Mouse (Mus musculus) CD4-positive, CD25-positive, alpha-beta regulatory T cell, adult 2 months (primary cell): ENCODE results near the gene St7.
"Not testable (repeated sequence)": the region's sequence is repeated elsewhere in the genome, so short reads cannot be mapped to it uniquely, and the experiment has no call there.

Experiments
- DNase-seq: peaks from one replicate; pipeline ENCODE4 v3.0.0-alpha.2; 2012; ENCODE audit warnings: low read depth, low spot score

St7 gene

GRCm38 (mm10) chr6:17692647-17693046 lies at the start of gene St7:
Gene St7 (plus strand): TSS chr6:17692933.
- no peak for DNase-seq

- no peak for DNase-seq
These were observed 46.6 kb upstream of the St7 start for GRCm38 (mm10) chr6:17646107-17646506.

GRCm38 (mm10) chr6:17652132-17652531 lies 40.6 kb upstream of the St7 start:
- DNase-seq = no peak

- DNase-seq = no peak
These were observed 37.7 kb upstream of the St7 start for GRCm38 (mm10) chr6:17655080-17655479.

DNA sequence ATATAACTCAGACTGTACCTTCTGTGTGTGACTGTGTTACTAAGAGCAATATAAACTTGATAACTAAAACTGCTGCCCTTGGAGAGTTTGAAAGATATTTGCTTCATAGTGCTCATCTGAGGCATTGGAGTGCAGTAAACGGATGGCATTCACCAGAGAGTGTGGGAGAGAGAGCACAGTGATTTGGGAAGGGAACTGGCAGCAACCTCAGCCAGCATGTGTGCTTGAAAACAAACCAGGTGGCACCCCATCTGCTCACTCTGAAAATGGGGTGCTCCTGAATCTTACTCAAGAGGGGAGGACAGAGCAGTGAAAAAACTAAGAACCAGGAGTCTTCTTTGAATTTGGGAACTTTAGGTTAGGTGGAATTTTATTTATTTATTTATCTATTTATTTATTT lies 35.4 kb upstream of the St7 start:
- no peak for DNase-seq

DNA sequence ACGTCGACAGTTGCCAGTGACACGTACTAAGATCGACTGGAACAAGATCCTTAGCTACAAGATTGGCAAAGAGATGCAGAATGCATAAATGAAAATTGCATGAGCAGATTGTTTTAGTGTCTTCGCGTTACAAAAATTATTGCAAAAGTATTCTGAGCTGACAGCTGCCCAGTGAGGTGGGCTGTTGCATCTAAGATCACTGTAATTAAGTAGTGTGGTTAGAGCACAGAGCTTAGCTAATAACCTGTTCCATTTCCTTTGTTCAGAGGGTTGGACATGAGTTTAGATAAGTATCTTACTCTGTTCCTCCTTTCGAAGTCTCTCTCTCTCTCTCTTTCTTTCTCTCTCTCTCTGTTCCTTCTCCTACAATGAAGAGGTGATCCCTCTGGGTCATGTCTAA lies 27.4 kb upstream of the St7 start:
- no peak for DNase-seq

DNA sequence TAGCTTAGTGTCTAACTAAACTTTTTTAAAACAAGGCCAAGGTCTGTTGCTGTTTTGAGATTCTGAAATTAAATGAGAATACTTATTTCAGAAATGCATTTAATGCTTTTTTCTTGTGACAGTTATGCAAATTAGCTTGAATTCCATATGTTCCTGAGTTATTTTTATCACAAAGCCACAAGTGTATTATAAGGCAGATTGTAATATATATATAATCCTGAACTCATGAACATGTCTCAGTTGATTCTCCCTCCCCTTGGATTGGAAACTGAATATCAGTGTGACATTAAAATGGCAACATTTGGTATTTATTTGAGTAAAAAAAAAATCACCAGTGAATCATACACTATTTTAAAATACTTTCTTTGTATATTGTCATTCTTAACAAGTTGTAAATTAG lies 26.7 kb upstream of the St7 start:
- no peak for DNase-seq

DNA sequence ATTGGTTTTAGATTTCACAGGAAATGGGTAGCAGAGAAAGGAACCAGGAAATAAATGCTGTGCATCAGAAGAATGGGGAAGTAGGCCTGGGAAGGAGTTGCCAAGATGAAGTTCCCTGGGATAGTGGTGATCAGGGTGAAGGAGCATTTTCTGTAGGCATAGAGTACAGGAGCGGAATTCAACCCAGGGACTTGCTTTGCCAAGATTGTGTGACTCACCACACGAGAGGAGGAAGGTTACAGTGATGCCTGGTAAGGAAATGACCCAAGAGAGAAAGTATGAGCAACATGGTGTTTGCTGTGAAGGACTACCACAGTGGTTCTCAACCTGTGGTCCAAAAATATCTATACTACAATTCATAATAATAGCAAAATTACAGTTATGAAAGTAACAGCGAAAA lies 24.9 kb upstream of the St7 start:
- no peak for DNase-seq

DNA sequence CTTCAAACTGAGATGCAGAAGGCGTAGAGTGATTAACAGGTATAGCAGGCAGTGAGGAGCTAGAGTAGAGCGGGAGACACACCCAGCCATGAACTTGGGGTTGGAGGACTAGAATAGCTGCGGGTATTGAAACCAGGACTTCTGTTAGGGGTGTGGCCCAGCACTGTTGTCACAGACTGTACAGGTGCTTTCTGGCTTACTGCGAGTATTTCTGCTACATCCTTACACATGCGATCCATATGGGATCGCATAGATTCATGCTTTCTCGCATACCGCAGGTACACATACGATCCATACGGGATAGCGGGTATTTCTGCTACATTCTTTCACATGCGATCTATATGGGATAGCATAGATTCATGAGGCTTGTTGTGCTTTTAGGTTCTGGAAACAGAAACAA lies 24.4 kb upstream of the St7 start:
- no peak for DNase-seq

- no peak for DNase-seq
These were observed 22.9 kb upstream of the St7 start for GRCm38 (mm10) chr6:17669826-17670225.

- peak; percentile 89 for DNase-seq
These were observed 17.5 kb upstream of the St7 start for GRCm38 (mm10) chr6:17675019-17675756.

GRCm38 (mm10) chr6:17677008-17677407 lies 15.7 kb upstream of the St7 start:
- DNase-seq = no peak

DNA sequence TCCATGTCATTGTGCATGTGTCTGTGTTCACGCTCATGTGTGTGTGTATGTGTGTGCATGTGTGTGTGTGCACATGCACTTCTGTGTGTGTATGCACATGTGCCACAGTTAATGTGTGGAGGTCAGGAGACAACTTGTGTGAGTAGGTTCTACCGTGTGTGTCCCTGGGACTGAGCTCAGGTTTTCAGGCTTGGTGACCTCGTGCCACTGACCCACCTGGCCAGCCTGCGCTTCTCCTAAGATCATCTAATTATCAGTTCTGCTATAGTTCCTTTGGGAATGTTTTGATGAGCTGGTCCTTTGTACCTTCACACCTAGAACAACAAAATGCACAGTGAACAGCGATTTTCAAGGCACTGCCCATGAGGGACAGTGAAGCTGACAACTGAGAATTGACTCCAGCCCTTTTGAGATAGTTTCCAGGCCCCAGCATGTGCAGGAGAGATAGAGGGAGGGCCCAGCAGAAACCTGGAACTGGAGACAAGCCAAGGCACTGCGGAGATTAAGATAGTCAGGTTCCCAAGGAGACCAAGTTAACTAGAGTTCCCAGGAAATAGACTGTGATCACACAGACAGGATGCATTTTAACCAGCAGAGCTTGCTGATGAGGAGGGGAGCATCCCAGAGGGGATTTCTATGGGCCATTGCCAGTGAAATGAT lies 12.3 kb upstream of the St7 start:
- DNase-seq = no peak

GRCm38 (mm10) chr6:17681810-17682209 lies 10.9 kb upstream of the St7 start:
- DNase-seq = no peak

- peak; percentile 10 for DNase-seq
These were observed 4.1 kb upstream of the St7 start for GRCm38 (mm10) chr6:17688676-17689075.

DNA sequence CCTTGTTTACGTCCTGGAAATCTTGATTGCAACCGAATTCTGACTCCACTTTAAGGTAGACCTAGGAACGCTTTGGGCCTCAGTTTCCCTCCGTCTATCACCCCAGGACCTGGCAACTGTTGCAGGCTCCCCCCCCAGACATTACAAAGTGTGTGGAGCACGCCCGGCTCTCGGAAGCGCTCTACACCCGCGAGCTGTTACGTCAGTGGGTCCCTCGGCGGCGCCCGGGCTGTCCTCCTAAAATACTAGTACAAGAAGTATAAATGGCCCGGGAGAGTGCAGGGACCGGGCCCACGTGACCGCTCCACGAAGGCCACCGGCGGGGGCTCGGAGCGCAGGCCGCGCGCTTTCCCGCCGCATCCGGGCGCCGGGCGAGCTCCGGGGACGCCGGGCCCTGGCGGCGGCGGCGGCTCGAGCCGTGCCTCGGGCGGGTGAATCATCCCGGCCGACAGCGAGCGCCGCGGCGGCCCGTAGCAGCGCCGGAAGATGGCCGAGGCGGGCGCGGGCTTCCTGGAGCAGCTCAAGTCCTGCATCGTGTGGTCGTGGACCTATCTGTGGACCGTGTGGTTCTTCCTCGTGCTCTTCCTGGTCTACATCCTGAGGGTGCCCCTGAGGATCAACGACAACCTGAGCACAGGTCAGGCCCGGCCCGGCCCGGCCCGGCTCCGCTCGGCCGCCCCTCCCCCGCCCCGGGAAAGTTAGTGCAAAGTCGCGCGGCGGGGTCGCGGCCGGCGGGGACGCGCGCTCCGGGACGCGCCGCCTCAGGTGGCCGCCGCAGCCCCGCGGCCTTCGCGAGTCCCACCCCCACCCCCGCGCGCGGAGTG lies 1.2 kb downstream of the St7 start:
- DNase-seq = peak; percentile 72

GRCm38 (mm10) chr6:17694550-17694951 lies 1.8 kb downstream of the St7 start:
- peak; percentile 69 for DNase-seq

- DNase-seq = peak; percentile 47
These were observed 3.6 kb downstream of the St7 start for GRCm38 (mm10) chr6:17696321-17696734.

DNA sequence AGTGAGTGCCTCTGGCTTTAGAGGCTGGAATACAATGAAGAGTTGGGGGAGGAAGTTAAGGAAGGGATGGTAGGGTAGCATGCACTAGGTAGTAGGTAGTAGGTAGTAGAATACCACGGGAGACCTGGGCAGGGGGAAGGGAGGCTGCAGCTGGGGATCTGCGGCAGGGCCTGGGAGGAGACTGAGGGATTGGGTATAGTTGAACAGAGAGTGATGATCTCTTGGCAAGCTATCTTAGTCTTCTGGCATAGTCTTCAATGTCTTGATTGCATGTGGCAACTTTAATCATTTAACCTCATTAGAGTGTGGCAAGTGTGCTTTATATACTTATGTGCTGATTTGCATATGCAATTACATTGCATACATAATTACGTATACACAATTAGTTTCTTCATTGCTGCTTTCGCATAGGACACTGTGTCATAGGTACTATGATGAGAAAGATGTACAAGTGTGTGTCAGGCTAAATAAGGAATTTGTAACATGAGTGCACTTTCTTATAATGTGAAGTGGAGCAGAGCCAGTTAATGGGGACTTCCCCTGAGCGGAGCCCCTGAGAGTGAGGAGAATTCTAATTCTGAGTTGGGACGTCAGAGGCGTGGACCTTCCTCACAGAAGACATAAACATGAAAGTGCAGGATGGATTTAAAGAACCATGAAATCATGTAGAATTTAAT lies 8.3 kb downstream of the St7 start:
- DNase-seq = no peak

DNA sequence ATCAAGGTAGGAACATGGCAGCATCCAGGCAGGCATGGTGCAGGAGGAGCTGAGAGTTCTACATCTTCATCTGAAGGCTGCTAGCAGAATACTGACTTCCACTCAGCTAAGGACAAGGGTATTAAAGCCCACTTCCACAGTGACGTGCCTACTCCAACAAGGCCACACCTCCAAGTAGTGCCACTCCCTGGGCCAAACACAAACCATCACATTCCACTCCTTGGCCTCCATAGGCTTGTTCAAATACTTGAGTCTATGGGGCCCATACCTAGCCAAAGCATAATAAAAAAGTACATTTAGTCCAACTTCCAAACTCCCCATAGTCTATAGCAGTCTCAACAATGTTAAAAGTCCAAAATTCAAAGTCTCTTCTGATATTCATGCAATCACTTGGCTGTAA lies 11.3 kb downstream of the St7 start:
- DNase-seq = not testable (repeated sequence)

DNA sequence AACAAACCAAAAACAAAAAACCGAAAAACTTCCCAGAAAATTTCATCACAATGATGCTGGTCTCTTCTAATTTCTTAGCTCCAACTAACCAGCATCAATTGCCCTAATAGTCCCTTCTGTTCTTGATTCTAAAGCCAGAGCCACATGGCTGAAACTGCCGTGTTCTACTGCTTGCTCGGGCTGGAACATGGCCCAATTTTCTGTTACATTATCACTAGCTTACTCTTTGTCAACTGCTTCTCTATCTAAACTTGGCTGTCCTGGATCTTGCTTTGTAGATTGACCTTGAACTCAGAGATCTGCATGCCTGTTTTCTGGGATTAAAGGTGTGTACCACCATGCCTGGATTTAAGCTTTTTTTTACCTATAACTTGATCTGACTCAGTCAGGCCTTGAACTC lies 13.2 kb downstream of the St7 start:
- no peak for DNase-seq

- DNase-seq = no peak
These were observed 26.2 kb downstream of the St7 start for GRCm38 (mm10) chr6:17718978-17719377.
